Mouse (Mus musculus) lung, adult 2 months (tissue): ENCODE data around the gene Fbxw2.

Experiments
- CTCF ChIP-seq: fragments of 200-500 bp; IDR thresholded peaks from 2 replicates; pipeline ENCODE4 v1.5.1; 2011; ENCODE audit warnings: mild to moderate bottlenecking, low read length, control low read depth; ENCODE audit not compliant: insufficient read depth
- POLR2A ChIP-seq: fragments of 200-500 bp; IDR thresholded peaks from 2 replicates; pipeline ENCODE4 v1.6.1; 2011; ENCODE audit warnings: low read depth, mild to moderate bottlenecking, control low read depth, low read length, borderline replicate concordance; ENCODE audit errors: extremely low read depth

GRCm38 (mm10) chr2:34870520-34871474 lies 44.7 kb upstream of the Fbxw2 start:
- TF ChIP-seq CTCF: no peak
- TF ChIP-seq POLR2A: peak; percentile 78
